Mouse (Mus musculus): ENCODE results near the gene Eng. TPM values are rescaled to one million over a fixed set of nuclear protein-coding genes. Genes with fewer than 3 reads are reported as not detected.

Gene Eng
- polyA plus RNA-seq, 1 experiment from 2014 or later: 32.8 TPM

DNA sequence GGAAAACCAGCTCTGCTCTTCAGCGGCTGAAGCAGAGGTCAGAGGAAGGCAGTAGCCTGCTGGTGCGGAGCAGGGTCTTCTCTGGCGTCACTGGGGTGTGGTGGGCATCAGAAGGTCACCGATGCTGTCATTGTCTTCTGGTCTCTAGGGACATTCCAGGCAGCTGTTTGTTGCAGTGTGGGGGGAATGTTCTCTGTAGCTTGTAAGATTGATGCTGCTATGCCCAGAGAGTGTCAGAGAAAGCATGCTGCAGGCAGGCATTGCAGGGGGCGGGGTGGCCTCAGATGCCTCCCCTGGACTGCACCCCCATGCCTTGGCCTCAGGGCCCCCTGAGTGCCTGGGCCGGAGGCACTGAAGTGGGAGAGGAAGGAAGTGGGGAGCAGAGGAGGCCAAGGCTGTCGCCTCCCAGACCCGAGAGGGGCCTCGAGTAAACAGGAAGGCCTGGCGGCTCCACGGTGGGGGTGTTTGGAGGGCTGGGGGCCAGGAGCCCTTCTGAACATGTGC lies 8.6 kb upstream of the Eng start:
- ATAC-seq (replicated peaks): no peak

DNA sequence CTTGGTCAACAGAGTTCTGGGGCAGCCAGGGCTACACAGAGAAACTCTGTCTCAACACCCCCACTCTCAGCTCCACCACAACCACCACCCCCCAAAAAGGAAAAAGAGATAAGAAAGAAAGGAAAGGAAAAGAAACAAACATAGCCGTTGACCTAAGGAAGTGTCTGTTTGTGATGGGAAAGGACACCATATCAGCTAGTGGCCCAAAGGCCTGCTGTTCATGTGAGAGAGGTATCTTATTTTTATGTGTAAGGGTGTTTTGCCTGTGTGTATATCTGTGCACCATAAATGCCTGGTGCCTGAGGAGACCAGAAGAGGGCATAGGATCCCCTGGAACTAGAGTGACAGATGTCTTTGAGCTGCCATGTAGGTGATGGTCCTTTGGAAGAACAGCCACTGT lies 6.8 kb upstream of the Eng start:
- Histone ChIP-seq H3K9me3 (no peaks in the 10 kb centered on the region), H3K36me3 (replicated peaks) (no peaks in the 10 kb centered on the region), H3K4me3 (no peak overlapping the region), H3K27me3 (replicated peaks) (no peaks in the 10 kb centered on the region), H3K9ac (no peak overlapping the region), H3K4me1 (no peaks in the 10 kb centered on the region), H3K4me2 (no peak overlapping the region), H3K27ac (no peak overlapping the region)
- 96% methylated on average over 1 of the region's 1 CpGs for WGBS
- no peak for ATAC-seq (replicated peaks)

More for the DNA sequence above, 8.6 kb upstream of the Eng start:
- Histone ChIP-seq H3K4me3 (no peak overlapping the region), H3K4me1 (no peaks in the 10 kb centered on the region), H3K4me2 (no peak overlapping the region), H3K9ac (no peak overlapping the region), H3K27ac (no peak overlapping the region), H3K27me3 (replicated peaks) (no peaks in the 10 kb centered on the region), H3K9me3 (no peaks in the 10 kb centered on the region), H3K36me3 (replicated peaks) (no peaks in the 10 kb centered on the region)
- 58% methylated on average over 11 of the region's 11 CpGs for WGBS

DNA sequence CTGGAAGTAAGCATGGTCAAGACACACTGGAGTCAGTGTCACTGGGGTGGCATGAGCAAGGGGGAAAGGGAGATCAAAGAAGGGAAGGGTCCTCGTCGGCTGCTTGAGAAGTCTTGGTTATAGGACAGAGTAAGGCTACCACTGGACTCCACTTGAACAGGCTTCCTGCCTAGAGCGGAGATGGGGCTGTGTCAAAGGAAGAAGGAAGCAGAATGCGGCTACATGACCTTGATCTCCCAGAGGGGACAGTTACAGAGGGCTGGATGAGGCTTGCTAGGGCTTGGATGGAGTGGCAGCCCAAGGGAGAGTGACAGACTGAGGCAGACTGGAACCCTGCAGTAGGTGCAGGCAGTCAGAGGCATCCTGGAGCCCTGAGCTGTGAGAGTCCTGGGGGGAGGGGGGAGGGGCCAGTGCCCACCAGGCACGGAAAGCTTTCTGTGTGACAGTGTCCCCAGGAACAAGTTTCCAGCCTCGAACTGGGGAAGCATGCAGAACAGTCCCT lies 5.8 kb upstream of the Eng start:
- Histone ChIP-seq H3K9ac (no peak overlapping the region), H3K36me3 (replicated peaks) (no peaks in the 10 kb centered on the region), H3K27ac (no peak overlapping the region), H3K9me3 (no peaks in the 10 kb centered on the region), H3K4me2 (no peak overlapping the region), H3K4me1 (no peaks in the 10 kb centered on the region), H3K4me3 (no peak overlapping the region), H3K27me3 (replicated peaks) (no peaks in the 10 kb centered on the region)
- ATAC-seq (replicated peaks): no peak
- 69% methylated on average over 6 of the region's 6 CpGs for WGBS

DNA sequence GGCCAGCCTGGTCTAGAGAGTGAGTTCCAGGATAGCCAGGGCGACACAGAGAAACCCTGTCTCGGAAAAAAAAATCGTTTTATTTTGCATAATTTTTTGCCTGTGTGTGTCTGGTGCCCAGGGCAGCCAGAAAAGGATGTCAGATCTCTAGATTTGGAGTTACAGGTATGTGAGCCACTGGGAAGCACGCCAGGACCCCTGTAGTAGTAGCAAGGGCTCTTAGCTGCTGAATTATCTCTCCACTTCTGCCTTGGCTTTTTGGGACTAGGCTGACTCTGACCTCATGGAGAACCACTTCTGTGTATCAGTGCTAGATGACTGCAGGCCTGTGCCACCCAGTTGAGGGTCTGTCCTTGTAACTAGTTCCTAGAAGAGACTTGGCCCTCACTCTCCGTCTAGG lies 4.6 kb upstream of the Eng start:
- no peak overlapping the region for H3K9ac ChIP-seq
- no peak overlapping the region for H3K4me2 ChIP-seq
- H3K27ac ChIP-seq: no peak overlapping the region
- no peaks in the 10 kb centered on the region for H3K36me3 ChIP-seq (replicated peaks)
- no peaks in the 10 kb centered on the region for H3K4me1 ChIP-seq
- no peak overlapping the region for H3K4me3 ChIP-seq
- no peaks in the 10 kb centered on the region for H3K9me3 ChIP-seq
- no peaks in the 10 kb centered on the region for H3K27me3 ChIP-seq (replicated peaks)
- ATAC-seq (replicated peaks): no peak
- 76% methylated on average over 5 of the region's 5 CpGs for WGBS

DNA sequence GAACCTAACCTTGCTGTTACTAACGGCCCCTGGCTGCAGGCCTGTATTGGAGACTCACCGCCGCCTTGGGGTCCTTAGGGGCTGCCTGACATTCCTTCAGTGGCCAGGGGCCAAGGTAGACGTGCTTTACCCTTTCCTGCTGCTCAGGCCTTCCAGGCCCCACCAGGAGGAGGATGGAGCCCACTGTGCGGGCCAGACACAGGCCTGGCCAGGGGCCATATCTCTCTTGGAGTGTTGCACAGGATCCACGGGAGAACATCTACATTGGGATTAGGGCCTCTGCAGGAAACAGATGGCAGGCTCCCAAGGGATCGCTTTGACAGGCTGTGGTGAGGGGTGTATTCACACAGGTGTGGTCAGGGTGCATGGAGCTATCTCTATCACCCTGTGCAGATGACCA lies 3.6 kb upstream of the Eng start:
- Histone ChIP-seq H3K27me3 (replicated peaks) (no peaks in the 10 kb centered on the region), H3K9ac (no peak overlapping the region), H3K4me1 (no peaks in the 10 kb centered on the region), H3K4me2 (no peak overlapping the region), H3K9me3 (no peaks in the 10 kb centered on the region), H3K36me3 (replicated peaks) (no peaks in the 10 kb centered on the region), H3K27ac (no peak overlapping the region), H3K4me3 (no peak overlapping the region)
- ATAC-seq (replicated peaks): no peak
- 72% methylated on average over 7 of the region's 7 CpGs for WGBS

DNA sequence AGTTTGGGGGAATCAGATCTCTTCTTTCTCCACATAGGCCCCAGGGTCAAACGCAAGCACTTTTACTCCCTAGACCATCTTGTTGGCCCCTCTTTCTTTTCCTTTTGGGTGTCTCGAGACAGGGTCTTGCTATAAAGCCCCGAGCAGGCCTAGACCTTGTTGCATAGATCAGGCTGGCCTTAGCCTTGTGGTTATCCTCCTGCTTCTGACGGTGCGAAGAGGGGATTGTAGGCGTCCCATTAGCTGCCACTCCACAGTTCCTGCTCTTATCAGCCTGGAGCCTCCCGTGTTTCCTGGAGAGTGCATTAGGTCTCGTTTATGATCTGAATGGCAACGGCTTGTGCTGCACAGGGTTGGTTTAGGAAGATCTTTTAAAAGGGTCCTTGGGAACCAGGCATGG lies 2.3 kb upstream of the Eng start:
- no peaks in the 10 kb centered on the region for H3K36me3 ChIP-seq (replicated peaks)
- ATAC-seq (replicated peaks): no peak
- no peaks in the 10 kb centered on the region for H3K4me1 ChIP-seq
- no peaks in the 10 kb centered on the region for H3K27me3 ChIP-seq (replicated peaks)
- no peaks in the 10 kb centered on the region for H3K9me3 ChIP-seq
- H3K27ac ChIP-seq: no peak overlapping the region
- H3K9ac ChIP-seq: no peak overlapping the region
- WGBS: 83% methylated on average over 9 of the region's 9 CpGs
- no peak overlapping the region for H3K4me3 ChIP-seq
- H3K4me2 ChIP-seq: no peak overlapping the region

DNA sequence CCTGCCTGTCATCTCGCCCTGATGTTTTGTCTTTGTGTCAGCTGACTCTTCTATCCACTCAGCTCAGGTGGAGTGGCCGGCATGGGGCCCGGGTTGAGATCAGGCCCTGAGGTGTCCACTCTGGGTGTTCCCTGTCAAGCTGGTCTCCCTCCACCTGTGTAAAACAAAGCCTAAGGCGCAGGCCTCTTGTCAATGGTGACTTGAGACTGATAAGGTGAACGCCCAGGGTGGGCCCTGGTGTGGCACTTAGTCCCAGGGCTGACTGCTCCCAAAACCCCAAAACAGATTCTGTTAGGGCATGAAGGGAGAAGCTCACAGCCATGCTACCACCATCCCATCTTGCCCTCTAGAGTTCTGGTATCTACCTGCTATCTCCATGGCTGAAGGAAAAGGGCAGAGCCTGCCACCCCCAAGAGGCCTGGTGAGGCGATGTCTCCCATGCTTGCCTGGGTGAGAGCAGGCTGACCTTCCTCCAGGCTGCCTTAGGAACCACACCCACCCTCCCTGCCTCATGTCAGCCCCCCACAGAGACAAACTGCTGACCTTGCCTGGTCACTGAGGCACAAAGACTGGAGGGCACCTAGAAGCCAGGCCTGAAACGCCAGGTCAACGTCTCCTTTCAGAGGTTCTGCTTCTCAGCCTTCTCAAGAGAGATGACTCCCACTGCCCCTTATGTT lies 1.5 kb upstream of the Eng start:
- Histone ChIP-seq H3K9me3 (no peaks in the 10 kb centered on the region), H3K9ac (no peak overlapping the region), H3K27me3 (replicated peaks) (no peaks in the 10 kb centered on the region), H3K27ac (no peak overlapping the region), H3K4me3 (no peak overlapping the region), H3K4me1 (no peaks in the 10 kb centered on the region), H3K36me3 (replicated peaks) (no peaks in the 10 kb centered on the region), H3K4me2 (no peak overlapping the region)
- ATAC-seq (replicated peaks): no peak
- 87% methylated on average over 8 of the region's 8 CpGs for WGBS

DNA sequence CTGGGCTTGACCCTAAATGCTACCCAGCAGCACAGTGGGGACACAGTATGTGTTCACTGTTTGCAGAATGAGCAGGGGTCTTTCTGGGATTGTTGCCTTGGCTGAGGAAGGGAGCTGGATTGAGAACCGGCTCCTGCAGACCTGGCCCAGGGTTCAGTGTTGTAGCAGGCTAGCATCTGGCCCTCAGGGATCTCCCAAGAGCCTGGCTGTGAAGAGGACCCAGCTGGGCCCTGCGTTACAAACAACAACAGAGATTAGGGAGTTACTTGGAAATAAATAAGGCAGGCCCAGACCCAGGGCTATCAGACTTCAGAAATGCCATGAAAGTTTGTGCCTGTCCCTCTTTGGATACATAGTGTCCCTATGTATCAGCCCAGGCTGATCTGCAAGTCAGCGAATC lies 748 bp upstream of the Eng start:
- Histone ChIP-seq H3K9ac (no peak overlapping the region), H3K36me3 (replicated peaks) (no peaks in the 10 kb centered on the region), H3K27me3 (replicated peaks) (no peaks in the 10 kb centered on the region), H3K27ac (no peak overlapping the region), H3K4me2 (no peak overlapping the region), H3K4me1 (no peaks in the 10 kb centered on the region), H3K4me3 (no peak overlapping the region), H3K9me3 (no peaks in the 10 kb centered on the region)
- 68% methylated on average over 3 of the region's 3 CpGs for WGBS
- ATAC-seq (replicated peaks): no peak

DNA sequence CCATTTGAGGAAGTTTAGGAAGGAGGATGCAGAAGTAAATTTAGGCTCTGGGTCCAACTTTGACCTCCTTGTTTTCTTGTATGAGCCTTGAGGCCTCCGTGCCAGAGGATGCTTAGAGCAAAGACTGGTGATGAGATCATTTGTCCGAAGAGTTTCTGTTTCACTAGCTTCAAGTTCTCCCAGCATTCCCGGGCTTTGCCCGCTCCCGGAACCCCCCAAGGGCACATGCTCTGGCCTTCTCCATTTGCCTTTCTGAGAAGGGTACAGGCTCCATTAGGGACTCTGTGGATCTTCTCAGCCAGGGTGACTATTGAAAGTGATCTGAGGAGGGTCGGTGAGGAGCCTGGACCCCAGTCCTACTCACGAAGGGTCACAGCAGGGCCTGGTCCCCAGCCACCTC lies 971 bp downstream of the Eng start:
- H3K4me3 ChIP-seq: peak overlapping the region; percentile 19
- no peaks in the 10 kb centered on the region for H3K9me3 ChIP-seq
- H3K9ac ChIP-seq: no peak overlapping the region
- no peak overlapping the region; the same call in 1 of the 2 replicates for H3K4me2 ChIP-seq
- H3K4me1 ChIP-seq: no peaks in the 10 kb centered on the region
- no peaks in the 10 kb centered on the region for H3K27me3 ChIP-seq (replicated peaks)
- ATAC-seq (replicated peaks): no peak
- no peak overlapping the region for H3K27ac ChIP-seq
- H3K36me3 ChIP-seq (replicated peaks): no peaks in the 10 kb centered on the region
- WGBS: 92% methylated on average over 7 of the region's 7 CpGs

DNA sequence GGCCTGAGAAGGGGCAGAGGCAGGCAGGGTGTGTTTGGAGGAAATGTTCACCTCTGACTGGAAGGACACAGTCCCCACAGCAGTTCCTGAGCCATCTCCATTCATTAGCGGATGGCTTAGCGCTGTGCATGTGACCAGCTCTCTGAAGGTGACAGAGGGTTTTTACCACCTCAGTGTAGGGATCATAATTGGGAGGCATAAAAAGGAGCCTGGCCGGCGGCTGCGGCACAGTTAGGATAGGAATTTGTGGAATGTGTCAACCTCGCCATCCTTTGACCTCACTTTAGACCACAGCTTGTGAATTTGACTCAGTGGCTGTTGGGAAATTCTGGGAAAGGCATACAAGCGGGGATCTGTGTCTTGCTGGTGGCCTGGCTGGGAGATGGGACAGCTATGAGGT lies 7.4 kb downstream of the Eng start:
- Histone ChIP-seq H3K9ac (no peak overlapping the region), H3K4me1 (no peaks in the 10 kb centered on the region), H3K27me3 (replicated peaks) (no peaks in the 10 kb centered on the region), H3K4me2 (no peak overlapping the region), H3K4me3 (no peak overlapping the region), H3K27ac (no peak overlapping the region), H3K9me3 (no peaks in the 10 kb centered on the region), H3K36me3 (replicated peaks) (no peaks in the 10 kb centered on the region)
- 62% methylated on average over 7 of the region's 7 CpGs for WGBS
- no peak for ATAC-seq (replicated peaks)

DNA sequence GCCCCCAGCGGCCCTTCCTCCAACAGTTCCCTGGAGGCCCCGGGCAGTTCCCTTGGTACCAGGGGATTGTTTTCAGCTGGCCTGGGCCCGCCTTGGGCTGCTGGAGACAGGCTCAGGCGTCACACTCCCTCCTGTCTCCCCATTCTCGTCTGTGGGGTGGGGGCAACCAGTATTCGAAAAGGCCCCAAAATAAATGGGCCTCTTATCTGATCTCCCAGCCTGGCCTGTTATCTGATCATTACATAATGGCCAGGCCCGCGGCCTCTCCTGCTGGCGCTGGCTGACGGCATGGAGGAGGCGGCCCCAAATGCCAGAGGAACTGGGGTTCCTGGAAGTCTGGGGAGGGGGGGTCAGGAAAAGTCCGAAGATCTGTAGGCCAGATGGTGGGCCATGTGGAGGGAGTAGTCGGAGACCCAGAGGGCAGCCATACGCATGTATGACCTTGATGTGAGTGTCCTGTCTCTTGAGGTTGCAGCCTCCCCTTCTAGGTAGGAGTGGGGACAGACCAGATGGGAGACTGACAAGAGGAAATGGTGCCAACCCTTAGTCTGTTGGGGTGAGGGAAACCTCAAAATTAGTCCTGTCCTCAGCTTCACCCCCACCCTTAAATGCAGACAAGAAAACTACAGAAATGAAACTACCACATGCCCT lies 8.5 kb downstream of the Eng start:
- Histone ChIP-seq H3K9me3 (no peaks in the 10 kb centered on the region), H3K36me3 (replicated peaks) (no peaks in the 10 kb centered on the region), H3K27me3 (replicated peaks) (no peaks in the 10 kb centered on the region), H3K4me1 (no peaks in the 10 kb centered on the region), H3K4me3 (no peak overlapping the region), H3K9ac (no peak overlapping the region), H3K27ac (no peak overlapping the region), H3K4me2 (no peak overlapping the region)
- no peak for ATAC-seq (replicated peaks)
- WGBS: 83% methylated on average over 14 of the region's 14 CpGs

DNA sequence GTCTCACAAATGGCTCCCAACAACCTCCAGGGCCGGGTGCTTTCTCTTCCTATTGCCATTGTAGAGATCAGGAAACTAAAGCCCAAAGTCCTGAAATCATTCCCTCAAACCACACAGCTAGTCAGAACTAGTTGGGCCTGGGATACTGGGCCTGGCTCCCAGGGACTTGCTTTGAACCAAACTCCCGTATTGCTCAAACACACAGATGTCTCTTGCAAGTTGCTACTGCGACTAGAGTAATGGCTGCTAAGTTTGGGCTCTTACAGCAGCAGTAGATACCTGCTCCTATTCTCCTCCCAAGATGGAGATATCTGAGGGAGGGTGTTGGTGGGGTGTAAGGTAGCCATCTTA lies 9.0 kb downstream of the Eng start:
- WGBS: 89% methylated on average over 3 of the region's 3 CpGs
- no peak for ATAC-seq (replicated peaks)
- Histone ChIP-seq H3K27ac (no peak overlapping the region), H3K36me3 (replicated peaks) (no peaks in the 10 kb centered on the region), H3K9ac (no peak overlapping the region), H3K27me3 (replicated peaks) (no peaks in the 10 kb centered on the region), H3K4me1 (no peaks in the 10 kb centered on the region), H3K9me3 (no peaks in the 10 kb centered on the region), H3K4me2 (no peak overlapping the region), H3K4me3 (no peak overlapping the region)

DNA sequence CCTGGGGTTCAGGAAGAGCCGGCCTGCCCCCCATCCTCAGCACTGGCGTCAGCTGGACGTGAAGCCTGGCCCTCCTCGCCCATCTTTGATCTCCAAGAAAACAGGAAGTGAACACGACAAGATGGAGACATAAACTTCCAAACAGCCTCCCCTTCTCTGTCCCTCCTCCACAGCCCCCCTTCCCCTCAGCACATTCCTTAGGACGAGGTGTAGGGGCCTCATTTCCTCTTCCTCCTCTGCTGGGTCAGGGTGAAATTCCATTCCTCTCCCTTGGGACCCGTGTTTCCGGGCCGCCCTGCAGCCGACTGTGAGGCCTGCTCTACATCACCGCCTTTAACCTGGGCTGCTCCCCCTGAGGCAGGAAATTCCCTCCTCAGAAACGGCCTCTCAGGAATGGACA lies 9.4 kb downstream of the Eng start:
- no peaks in the 10 kb centered on the region for H3K27me3 ChIP-seq (replicated peaks)
- H3K4me1 ChIP-seq: no peaks in the 10 kb centered on the region
- no peak for ATAC-seq (replicated peaks)
- H3K9ac ChIP-seq: no peak overlapping the region
- H3K9me3 ChIP-seq: no peaks in the 10 kb centered on the region
- H3K4me3 ChIP-seq: no peak overlapping the region
- no peak overlapping the region for H3K4me2 ChIP-seq
- H3K36me3 ChIP-seq (replicated peaks): no peaks in the 10 kb centered on the region
- WGBS: 79% methylated on average over 12 of the region's 12 CpGs
- H3K27ac ChIP-seq: no peak overlapping the region
